Mouse (Mus musculus) small intestine, adult 2 months (tissue): Measurements from ENCODE around the gene Nsd2.

Source experiments
- CTCF ChIP-seq: fragments of 200-500 bp; IDR thresholded peaks from 2 replicates; pipeline ENCODE4 v1.5.1; 2012; ENCODE audit warnings: low read depth, mild to moderate bottlenecking, control low read depth, inconsistent platforms, low read length, moderate library complexity, mixed read lengths; ENCODE audit not compliant: insufficient replicate concordance, insufficient read length; ENCODE audit errors: extremely low read depth
- POLR2A ChIP-seq: fragments of 200-500 bp; IDR thresholded peaks from 2 replicates; pipeline ENCODE4 v1.6.1; 2012; ENCODE audit warnings: low read depth, mild to moderate bottlenecking, control low read depth, inconsistent platforms, low read length, moderate library complexity

DNA sequence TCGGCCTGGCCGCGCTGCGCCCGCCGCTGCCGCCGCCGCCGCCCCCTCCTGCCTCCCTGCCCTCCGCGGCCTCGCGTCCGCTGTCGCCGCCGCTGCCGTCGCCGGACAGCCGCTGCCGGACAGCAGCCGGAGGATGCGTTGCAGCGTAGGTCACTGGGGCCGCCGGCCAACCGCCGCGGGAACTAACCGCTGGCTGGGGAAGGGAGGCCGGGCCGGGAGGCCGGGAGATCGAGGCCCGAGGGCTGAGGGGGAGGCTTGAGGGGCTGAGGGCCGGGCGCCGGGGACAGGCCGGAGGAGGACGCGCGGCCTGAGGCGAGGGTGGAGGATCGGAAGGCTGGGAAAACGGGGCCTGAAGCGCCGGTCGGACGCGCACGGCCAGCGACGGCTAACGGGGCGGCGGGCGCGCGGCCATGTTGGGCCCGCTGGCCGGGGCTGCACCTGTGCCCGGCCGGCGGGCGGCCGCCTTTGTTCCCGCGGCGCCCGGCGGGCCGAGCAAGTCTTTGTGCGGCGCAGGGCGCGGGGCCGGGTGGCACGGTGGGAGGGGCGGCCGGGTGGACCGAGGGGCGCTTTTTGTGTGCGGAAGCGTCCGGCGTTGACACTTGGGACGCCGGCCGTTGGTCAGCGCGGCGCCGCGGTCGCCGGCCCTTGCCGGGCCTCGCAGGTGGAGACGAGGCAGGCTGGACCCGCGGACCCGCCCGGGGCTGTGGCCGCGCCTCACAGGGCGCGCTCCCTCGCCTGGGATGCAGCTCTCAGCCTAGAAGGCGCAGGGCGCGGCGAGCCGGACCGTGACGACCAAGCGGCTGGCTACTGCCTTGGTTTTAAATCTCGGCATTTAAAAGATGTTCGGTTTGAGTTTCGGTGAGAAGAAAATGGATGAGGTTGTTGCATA lies 452 bp downstream of the Nsd2 start:
- no peak for TF ChIP-seq CTCF
- peak; percentile 22; the same call in 1 of the 2 replicates for TF ChIP-seq POLR2A
